Mouse (Mus musculus): ENCODE results near the gene Borcs6. TPM values are rescaled to one million over a fixed set of nuclear protein-coding genes. Genes with fewer than 3 reads are reported as not detected.
A peak's percentile ranks its signal among the peaks of the same experiment; 100 is the strongest.

Borcs6 gene
- total RNA-seq, 2 experiments from 2014 or later, result 26.6 to 30.8 TPM

- no peak for DNase-seq (ENCODE audit: low spot score in 2 of 2)
- Histone ChIP-seq H3K4me3 (no peak overlapping the region), H3K27ac (peak overlapping the region; percentile 53)
- TF ChIP-seq CTCF (conservative IDR thresholded peaks at IDR 0.05), result no peak
These were observed 17.1 kb downstream of the Borcs6 start for GRCm38 (mm10) chr11:69076572-69076971.

GRCm38 (mm10) chr11:69077316-69077715 is 17.8 kb downstream of the Borcs6 start:
- no peak for DNase-seq (ENCODE audit: low spot score in 2 of 2)
- no peak overlapping the region for H3K27ac ChIP-seq
- H3K4me3 ChIP-seq, result no peak overlapping the region
- no peak for TF ChIP-seq CTCF (conservative IDR thresholded peaks at IDR 0.05)

GRCm38 (mm10) chr11:69078041-69078440 is 18.5 kb downstream of the Borcs6 start:
- H3K27ac ChIP-seq, result no peak overlapping the region
- TF ChIP-seq CTCF (conservative IDR thresholded peaks at IDR 0.05), result no peak
- no peak for DNase-seq (ENCODE audit: low spot score in 2 of 2)
- no peak overlapping the region for H3K4me3 ChIP-seq

- Histone ChIP-seq H3K4me3 (no peak overlapping the region), H3K27ac (no peak overlapping the region)
- no peak for TF ChIP-seq CTCF (conservative IDR thresholded peaks at IDR 0.05)
- no peak for DNase-seq (ENCODE audit: low spot score in 2 of 2)
These were observed 19.4 kb downstream of the Borcs6 start for GRCm38 (mm10) chr11:69078805-69079438.

GRCm38 (mm10) chr11:69080102-69080854 is 20.8 kb downstream of the Borcs6 start:
- TF ChIP-seq CTCF (conservative IDR thresholded peaks at IDR 0.05), result no peak
- DNase-seq (ENCODE audit: low spot score in 2 of 2), result no peak
- H3K27ac ChIP-seq, result no peak overlapping the region
- H3K4me3 ChIP-seq, result no peak overlapping the region

GRCm38 (mm10) chr11:69080855-69081222 is 21.3 kb downstream of the Borcs6 start:
- no peak overlapping the region for H3K27ac ChIP-seq
- TF ChIP-seq CTCF (conservative IDR thresholded peaks at IDR 0.05), result no peak
- DNase-seq (ENCODE audit: low spot score in 2 of 2), result no peak
- H3K4me3 ChIP-seq, result no peak overlapping the region

- DNase-seq (ENCODE audit: low spot score in 2 of 2), result no peak
- H3K27ac ChIP-seq, result no peak overlapping the region
- TF ChIP-seq CTCF (conservative IDR thresholded peaks at IDR 0.05), result no peak
- H3K4me3 ChIP-seq, result no peak overlapping the region
These were observed 22.1 kb downstream of the Borcs6 start for GRCm38 (mm10) chr11:69081613-69082012.

- TF ChIP-seq CTCF (conservative IDR thresholded peaks at IDR 0.05), result no peak
- Histone ChIP-seq H3K27ac (no peak overlapping the region), H3K4me3 (no peak overlapping the region)
- DNase-seq (ENCODE audit: low spot score in 2 of 2), result no peak
These were observed 26.1 kb downstream of the Borcs6 start for GRCm38 (mm10) chr11:69085608-69086007.

- TF ChIP-seq CTCF (conservative IDR thresholded peaks at IDR 0.05), result no peak
- Histone ChIP-seq H3K4me3 (no peak overlapping the region), H3K27ac (peak overlapping the region; percentile 46)
- no peak for DNase-seq (ENCODE audit: low spot score in 2 of 2)
These were observed 26.9 kb downstream of the Borcs6 start for GRCm38 (mm10) chr11:69086390-69086789.

GRCm38 (mm10) chr11:69087082-69087481 is 27.6 kb downstream of the Borcs6 start:
- Histone ChIP-seq H3K27ac (peak overlapping the region; percentile 75), H3K4me3 (no peak overlapping the region)
- TF ChIP-seq CTCF (conservative IDR thresholded peaks at IDR 0.05), result no peak
- DNase-seq (ENCODE audit: low spot score in 2 of 2), result peak in 1 of 2 experiments; percentile 34

GRCm38 (mm10) chr11:69087597-69087996 is 28.1 kb downstream of the Borcs6 start:
- Histone ChIP-seq H3K4me3 (no peak overlapping the region), H3K27ac (peak overlapping the region; percentile 75)
- no peak for DNase-seq (ENCODE audit: low spot score in 2 of 2)
- TF ChIP-seq CTCF (conservative IDR thresholded peaks at IDR 0.05), result no peak

GRCm38 (mm10) chr11:69088103-69088855 is 28.8 kb downstream of the Borcs6 start, which contains the start of gene Vamp2:
TSS of gene Vamp2 (plus strand) at chr11:69088490.
- Histone ChIP-seq H3K27ac (peak within 1 kb of the TSS; percentile 100), H3K4me3 (peak within 1 kb of the TSS; percentile 100)
- 0 out of 2 replicates have a peak, but pooled peaks have one; percentile 7 for TF ChIP-seq CTCF (conservative IDR thresholded peaks at IDR 0.05)
- peak; percentile 91 to 96 for DNase-seq (ENCODE audit: low spot score in 2 of 2)

Measured in layer of hippocampus, adult 2 months (tissue).